Mouse (Mus musculus): ENCODE results near the gene Elavl2. TPM values are rescaled to one million over a fixed set of nuclear protein-coding genes. Genes with fewer than 3 reads are reported as not detected.
"Not testable (repeated sequence)": the region's sequence is repeated elsewhere in the genome, so short reads cannot be mapped to it uniquely, and the experiment has no call there.

Gene Elavl2
- total and polyA plus RNA-seq, 2 experiments from 2014 or later, result 80.6 to 107 TPM

DNA sequence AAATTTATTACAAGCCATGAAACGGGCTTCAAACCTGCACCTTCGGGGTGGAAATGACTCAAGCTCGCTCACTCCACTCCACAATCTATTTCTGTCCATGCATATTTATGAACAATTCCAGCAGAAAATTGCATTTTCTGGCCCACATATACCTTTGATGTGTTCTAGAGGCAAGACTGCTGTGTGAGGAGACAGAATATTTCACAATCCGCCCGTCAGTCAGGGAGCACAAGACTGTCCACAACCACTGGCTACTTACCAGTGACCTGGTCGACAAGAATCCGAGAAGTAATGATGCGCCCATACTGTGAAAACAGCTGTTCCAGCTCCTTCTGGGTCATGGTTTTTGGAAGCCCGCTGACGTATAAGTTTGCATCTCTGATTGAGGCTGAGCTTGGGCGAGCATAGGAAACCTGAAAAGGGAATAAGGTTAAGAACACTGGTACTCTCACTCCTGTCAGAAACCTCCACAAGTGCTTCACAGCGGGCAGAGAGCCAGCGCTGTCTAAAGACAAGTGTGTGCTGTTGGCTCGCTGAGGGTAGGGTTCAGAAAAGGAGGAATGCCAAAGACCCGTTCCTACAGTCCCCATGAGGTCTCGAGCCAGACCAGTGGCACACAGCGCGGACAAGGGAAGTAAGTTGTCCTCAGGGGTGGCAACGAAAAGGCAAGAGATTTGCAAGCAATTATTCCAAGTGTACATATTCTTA, 136.7 kb downstream of the Elavl2 start:
- no peak for DNase-seq (ENCODE audit: low spot score)
- no peaks in the 10 kb centered on the region; the same call in 1 of the 2 replicates for H3K36me3 ChIP-seq (ENCODE audit: insufficient read depth, low read length)
- ATAC-seq (ENCODE audit: low FRiP score), result no peak
- no peaks in the 10 kb centered on the region for H3K9me3 ChIP-seq (ENCODE audit: low read length)
- H3K27ac ChIP-seq (ENCODE audit: low read depth, low read length), result no peak overlapping the region
- H3K27me3 ChIP-seq (ENCODE audit: insufficient read depth, low read length), result no peaks in the 10 kb centered on the region
- H3K4me1 ChIP-seq (ENCODE audit: insufficient read depth, low read length), result no peaks in the 10 kb centered on the region
- no peak overlapping the region for H3K4me2 ChIP-seq (ENCODE audit: low read depth, low read length, poor library complexity, severe bottlenecking)
- no peak overlapping the region for H3K4me3 ChIP-seq (ENCODE audit: low read depth, low read length)
- TF ChIP-seq CTCF (IDR thresholded peaks at IDR 0.05), result no peak
- H3K9ac ChIP-seq (replicated peaks; ENCODE audit: low read length, poor library complexity, severe bottlenecking), result no peak overlapping the region
- 75% methylated on average over 19 of the region's 19 CpGs for WGBS

DNA sequence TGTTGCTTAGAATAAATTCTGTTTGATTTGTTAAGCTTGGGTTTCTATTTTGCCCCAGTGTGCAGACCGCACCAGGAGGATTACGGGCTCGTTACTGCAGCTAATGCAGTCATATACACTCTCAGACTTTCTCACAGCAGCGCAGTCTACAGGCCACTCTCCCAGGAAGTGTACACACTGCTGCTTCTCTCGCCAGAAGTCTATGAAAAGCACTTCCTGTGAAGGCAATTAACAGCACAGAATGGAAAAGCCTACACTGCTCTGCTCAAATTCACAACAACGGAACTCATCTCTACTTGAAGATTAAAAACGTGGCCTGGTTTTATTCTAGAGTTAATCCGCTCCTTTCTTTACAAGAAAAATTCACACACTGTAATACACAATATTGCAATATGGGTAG, 137.7 kb downstream of the Elavl2 start:
- no peaks in the 10 kb centered on the region; the same call in 1 of the 2 replicates for H3K36me3 ChIP-seq (ENCODE audit: insufficient read depth, low read length)
- H3K9ac ChIP-seq (replicated peaks; ENCODE audit: low read length, poor library complexity, severe bottlenecking), result no peak overlapping the region
- no peak overlapping the region for H3K4me3 ChIP-seq (ENCODE audit: low read depth, low read length)
- no peak overlapping the region for H3K4me2 ChIP-seq (ENCODE audit: low read depth, low read length, poor library complexity, severe bottlenecking)
- no peaks in the 10 kb centered on the region for H3K27me3 ChIP-seq (ENCODE audit: insufficient read depth, low read length)
- ATAC-seq (ENCODE audit: low FRiP score) (no peak), DNase-seq (ENCODE audit: low spot score) (no peak)
- H3K9me3 ChIP-seq (ENCODE audit: low read length), result no peaks in the 10 kb centered on the region
- no peak for TF ChIP-seq CTCF (IDR thresholded peaks at IDR 0.05)
- H3K4me1 ChIP-seq (ENCODE audit: insufficient read depth, low read length), result no peaks in the 10 kb centered on the region
- 78% methylated on average over 8 of the region's 8 CpGs for WGBS
- no peak overlapping the region for H3K27ac ChIP-seq (ENCODE audit: low read depth, low read length)

DNA sequence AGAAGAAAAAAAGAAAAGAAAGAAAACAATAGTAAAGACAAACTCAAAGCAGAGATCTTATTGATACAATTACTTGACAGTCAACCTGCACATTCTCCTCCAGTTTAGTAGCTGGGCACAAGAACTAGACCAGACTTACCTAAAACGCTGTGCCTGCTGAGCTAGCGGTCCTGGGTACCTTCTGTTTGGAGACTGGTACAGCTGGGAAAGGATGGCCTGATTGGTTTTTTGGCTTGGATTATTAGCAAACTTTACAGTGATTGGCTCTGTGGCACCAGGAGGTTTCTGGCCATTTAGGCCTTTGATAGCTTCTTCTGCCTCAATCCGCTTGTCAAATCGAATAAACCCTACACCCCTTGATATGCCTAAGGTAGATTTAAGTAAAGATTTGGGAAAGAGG, 140.0 kb downstream of the Elavl2 start:
- WGBS, result 96% methylated on average over 4 of the region's 4 CpGs

GRCm38 (mm10) chr4:91248650-91249049, 151.9 kb downstream of the Elavl2 start:
- no peak for TF ChIP-seq CTCF (IDR thresholded peaks at IDR 0.05)
- Histone ChIP-seq H3K4me2 (ENCODE audit: low read depth, low read length, poor library complexity, severe bottlenecking) (no peak overlapping the region), H3K9ac (replicated peaks; ENCODE audit: low read length, poor library complexity, severe bottlenecking) (no peak overlapping the region), H3K4me1 (ENCODE audit: insufficient read depth, low read length) (no peaks in the 10 kb centered on the region), H3K27ac (ENCODE audit: low read depth, low read length) (no peak overlapping the region), H3K9me3 (ENCODE audit: low read length) (no peaks in the 10 kb centered on the region), H3K36me3 (ENCODE audit: insufficient read depth, low read length) (peaks cover 7% of the 10 kb centered on the region), H3K4me3 (ENCODE audit: low read depth, low read length) (no peak overlapping the region), H3K27me3 (ENCODE audit: insufficient read depth, low read length) (no peaks in the 10 kb centered on the region)
- ATAC-seq (ENCODE audit: low FRiP score) (no peak), DNase-seq (ENCODE audit: low spot score) (no peak)
- 50% methylated on average over 1 of the region's 1 CpGs for WGBS

More for the DNA sequence above, 140.0 kb downstream of the Elavl2 start:
- no peak overlapping the region for H3K9ac ChIP-seq (replicated peaks; ENCODE audit: low read length, poor library complexity, severe bottlenecking)
- no peaks in the 10 kb centered on the region for H3K9me3 ChIP-seq (ENCODE audit: low read length)
- no peaks in the 10 kb centered on the region; the same call in 1 of the 2 replicates for H3K36me3 ChIP-seq (ENCODE audit: insufficient read depth, low read length)
- H3K27ac ChIP-seq (ENCODE audit: low read depth, low read length), result no peak overlapping the region
- no peaks in the 10 kb centered on the region for H3K27me3 ChIP-seq (ENCODE audit: insufficient read depth, low read length)
- no peak for TF ChIP-seq CTCF (IDR thresholded peaks at IDR 0.05)
- DNase-seq (ENCODE audit: low spot score) (peak; percentile 64), ATAC-seq (ENCODE audit: low FRiP score) (no peak)
- H3K4me2 ChIP-seq (ENCODE audit: low read depth, low read length, poor library complexity, severe bottlenecking), result no peak overlapping the region
- no peak overlapping the region for H3K4me3 ChIP-seq (ENCODE audit: low read depth, low read length)
- no peaks in the 10 kb centered on the region for H3K4me1 ChIP-seq (ENCODE audit: insufficient read depth, low read length)

- not testable (repeated sequence) for H3K27ac ChIP-seq (ENCODE audit: low read depth, low read length); H3K27me3 ChIP-seq (ENCODE audit: insufficient read depth, low read length); H3K4me1 ChIP-seq (ENCODE audit: insufficient read depth, low read length); H3K4me3 ChIP-seq (ENCODE audit: low read depth, low read length); H3K4me2 ChIP-seq (ENCODE audit: low read depth, low read length, poor library complexity, severe bottlenecking); H3K9me3 ChIP-seq (ENCODE audit: low read length); DNase-seq (ENCODE audit: low spot score); H3K9ac ChIP-seq (replicated peaks; ENCODE audit: low read length, poor library complexity, severe bottlenecking); H3K36me3 ChIP-seq (ENCODE audit: insufficient read depth, low read length); ATAC-seq (ENCODE audit: low FRiP score)
- WGBS, result 87% methylated on average over 4 of the region's 8 CpGs
Observed at GRCm38 (mm10) chr4:91245136-91245535, 155.4 kb downstream of the Elavl2 start.

GRCm38 (mm10) chr4:91244554-91244953, 156.0 kb downstream of the Elavl2 start:
- H3K4me2 ChIP-seq (ENCODE audit: low read depth, low read length, poor library complexity, severe bottlenecking), result no peak overlapping the region
- H3K9ac ChIP-seq (replicated peaks; ENCODE audit: low read length, poor library complexity, severe bottlenecking), result no peak overlapping the region
- H3K27me3 ChIP-seq (ENCODE audit: insufficient read depth, low read length), result no peaks in the 10 kb centered on the region
- WGBS, result 84% methylated on average over 9 of the region's 9 CpGs
- no peak for DNase-seq (ENCODE audit: low spot score)
- H3K4me1 ChIP-seq (ENCODE audit: insufficient read depth, low read length), result no peaks in the 10 kb centered on the region
- no peak for ATAC-seq (ENCODE audit: low FRiP score)
- no peak overlapping the region for H3K27ac ChIP-seq (ENCODE audit: low read depth, low read length)
- no peaks in the 10 kb centered on the region for H3K9me3 ChIP-seq (ENCODE audit: low read length)
- no peak for TF ChIP-seq CTCF (IDR thresholded peaks at IDR 0.05)
- peaks cover 7% of the 10 kb centered on the region for H3K36me3 ChIP-seq (ENCODE audit: insufficient read depth, low read length)
- H3K4me3 ChIP-seq (ENCODE audit: low read depth, low read length), result no peak overlapping the region
